Mouse (Mus musculus) stomach, postnatal 0 days (tissue): ENCODE measurements around the gene P2rx3. TPM values are rescaled to one million over a fixed set of nuclear protein-coding genes. Genes with fewer than 3 reads are reported as not detected.

Source experiments
- ATAC-seq: fragments of 200-750 bp; cut with Nextera tagmentation; 2 replicates; pipeline ENCODE4 v1.8.0; 2017; ENCODE audit not compliant: low FRiP score, low TSS enrichment
- DNase-seq: peaks from one replicate; pipeline ENCODE4 v3.0.0-alpha.2; 2016; ENCODE audit warnings: low spot score
- H3K27ac ChIP-seq: fragments of 300-500 bp; sonication (generic); replicated peaks from 2 replicates; pipeline ENCODE4 v1.5.1; 2014; ENCODE audit warnings: mild to moderate bottlenecking, control low read depth
- H3K27me3 ChIP-seq: fragments of 300-500 bp; sonication (generic); 2 replicates; pipeline ENCODE4 v1.6.1; 2014; ENCODE audit warnings: low read length; ENCODE audit not compliant: control insufficient read depth, insufficient read depth
- H3K36me3 ChIP-seq: fragments of 300-500 bp; sonication (generic); 2 replicates; pipeline ENCODE4 v1.6.1; 2014; ENCODE audit warnings: low read length, mixed read lengths; ENCODE audit not compliant: control insufficient read depth, insufficient read depth
- H3K4me1 ChIP-seq: fragments of 300-500 bp; sonication (generic); replicated peaks from 2 replicates; pipeline ENCODE4 v1.6.1; 2014; ENCODE audit warnings: antibody characterized with exemption; ENCODE audit not compliant: control insufficient read depth, insufficient read depth
- H3K4me2 ChIP-seq: fragments of 300-500 bp; sonication (generic); replicated peaks from 2 replicates; pipeline ENCODE4 v1.6.1; 2014; ENCODE audit warnings: low read depth, mild to moderate bottlenecking, control low read depth, moderate library complexity
- H3K4me3 ChIP-seq: fragments of 300-500 bp; sonication (generic); 2 replicates; pipeline ENCODE4 v1.5.1; 2014; ENCODE audit warnings: low read depth, low read length, control low read depth
- H3K9ac ChIP-seq: fragments of 300-500 bp; sonication (generic); 2 replicates; pipeline ENCODE4 v1.6.1; 2014; ENCODE audit warnings: mild to moderate bottlenecking, low read length, control low read depth, mixed read lengths
- H3K9me3 ChIP-seq: fragments of 300-500 bp; sonication (generic); 2 replicates; pipeline ENCODE4 v1.6.1; 2016; ENCODE audit warnings: low read length; ENCODE audit not compliant: control insufficient read depth
- CTCF ChIP-seq: IDR thresholded peaks from 2 replicates; pipeline ENCODE4 v1.5.1; 2016; ENCODE audit warnings: antibody characterized with exemption, low read depth, mild to moderate bottlenecking, moderate library complexity
- EP300 ChIP-seq: optimal IDR thresholded peaks from 2 replicates; pipeline ENCODE3; 2016; ENCODE audit warnings: antibody characterized with exemption
- WGBS: fragments of 180-500 bp; shearing (Covaris S2); extraction: QIAGEN DNeasy Blood & Tissue Kit; methylation state at CpG from one replicate; pipeline ENCODE4 v1.1.7; 2014; 5-methylcytosine and 5-hydroxymethylcytosine counted together
- polyA plus RNA-seq: library from polyadenylated mRNA; unstranded; fragments of >200 nt; fragmentation: Nextera tagmentation; extraction: Ambion mirVana; gene quantifications from 2 replicates; pipeline ENCODE4 v1.2.1, GENCODE M21; 2015

The P2rx3 gene
- polyA plus RNA-seq, 1 experiment from 2014 or later, result 0.62 TPM

DNA sequence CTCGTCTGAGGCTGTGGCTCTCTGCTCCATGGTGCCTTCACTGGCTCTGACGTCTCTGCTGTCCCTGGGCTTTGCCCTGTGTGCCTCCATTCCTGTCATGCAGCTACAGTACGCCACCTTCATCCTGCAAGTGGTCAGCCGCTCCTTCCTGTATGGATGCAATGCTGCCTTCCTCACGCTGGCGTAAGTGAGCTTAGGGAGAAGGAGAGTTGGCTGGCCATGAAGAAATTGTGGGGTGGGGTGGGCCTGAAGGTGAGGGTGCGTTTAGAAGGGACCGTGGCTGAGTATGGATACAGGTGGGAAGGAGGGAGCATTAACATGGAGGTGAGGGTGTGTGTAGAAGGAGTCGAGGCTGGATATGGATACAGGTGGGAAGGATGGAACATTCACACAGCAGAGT, 81.8 kb downstream of the P2rx3 start:
- H3K4me1 ChIP-seq, result no peaks in the 10 kb centered on the region
- H3K4me2 ChIP-seq, result no peak overlapping the region
- TF ChIP-seq CTCF (no peak), EP300 (no peak)
- no peak overlapping the region for H3K9ac ChIP-seq
- no peak overlapping the region for H3K27ac ChIP-seq
- H3K27me3 ChIP-seq, result no peaks in the 10 kb centered on the region
- H3K36me3 ChIP-seq, result peaks cover under 1% of the 10 kb centered on the region; the same call in 1 of the 2 replicates
- no peak overlapping the region for H3K4me3 ChIP-seq
- WGBS, result 90% methylated on average over 9 of the region's 9 CpGs
- no peaks in the 10 kb centered on the region for H3K9me3 ChIP-seq
- ATAC-seq (no peak), DNase-seq (no peak)

DNA sequence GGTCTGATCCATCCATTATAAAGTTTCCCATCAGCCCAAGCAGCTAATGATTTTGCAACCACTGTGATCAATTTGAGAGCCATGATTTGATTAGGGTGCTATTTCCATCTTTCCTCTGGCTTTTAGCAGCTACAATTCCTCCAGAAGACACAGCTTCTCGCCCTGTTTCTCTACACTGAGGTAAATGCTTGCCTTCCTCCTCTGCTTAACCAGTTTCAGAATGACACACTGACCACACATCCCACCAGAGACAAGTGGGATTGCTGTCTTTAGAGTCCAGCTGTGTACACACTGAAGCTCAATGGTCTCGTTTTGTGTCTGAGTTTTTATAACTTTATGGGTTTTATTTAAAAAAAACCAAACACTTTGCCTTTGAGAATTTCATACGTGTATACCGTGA, 84.6 kb downstream of the P2rx3 start:
- 67% methylated on average over 4 of the region's 4 CpGs for WGBS
- no peak for DNase-seq
- Histone ChIP-seq H3K4me2 (no peak overlapping the region), H3K36me3 (peaks cover 6% of the 10 kb centered on the region; the same call in 1 of the 2 replicates), H3K9ac (no peak overlapping the region), H3K27me3 (no peaks in the 10 kb centered on the region), H3K4me3 (no peak overlapping the region), H3K27ac (no peak overlapping the region), H3K4me1 (no peaks in the 10 kb centered on the region), H3K9me3 (no peaks in the 10 kb centered on the region)
- TF ChIP-seq CTCF (no peak), EP300 (no peak)
- no peak for ATAC-seq

DNA sequence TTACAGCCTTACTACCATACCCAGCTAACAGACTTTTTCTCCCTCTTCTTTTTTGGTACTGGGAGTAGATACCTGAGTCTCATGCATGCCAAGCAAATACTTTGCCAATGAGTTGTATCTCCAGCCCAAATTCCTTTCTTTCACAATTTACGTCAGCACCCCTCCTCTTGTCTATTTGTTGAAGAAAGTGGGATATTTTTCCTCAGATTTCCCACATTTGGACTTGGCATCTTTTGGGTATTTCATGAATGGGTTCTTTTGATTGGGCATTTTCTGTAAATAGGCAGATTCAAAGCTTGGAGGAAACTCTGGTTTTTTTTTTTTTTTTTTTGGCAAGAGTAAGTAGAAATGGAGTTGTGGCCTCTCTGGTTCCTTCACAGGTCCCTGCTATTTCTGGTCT, 85.0 kb downstream of the P2rx3 start:
- H3K9ac ChIP-seq, result no peak overlapping the region
- 82% methylated on average over 1 of the region's 1 CpGs for WGBS
- no peak for ATAC-seq
- DNase-seq, result no peak
- no peak overlapping the region for H3K4me3 ChIP-seq
- H3K27ac ChIP-seq, result no peak overlapping the region
- H3K9me3 ChIP-seq, result no peaks in the 10 kb centered on the region
- TF ChIP-seq CTCF, result no peak
- TF ChIP-seq EP300, result no peak
- no peaks in the 10 kb centered on the region for H3K4me1 ChIP-seq
- H3K36me3 ChIP-seq, result peaks cover 6% of the 10 kb centered on the region; the same call in 1 of the 2 replicates
- no peak overlapping the region for H3K4me2 ChIP-seq
- H3K27me3 ChIP-seq, result no peaks in the 10 kb centered on the region

DNA sequence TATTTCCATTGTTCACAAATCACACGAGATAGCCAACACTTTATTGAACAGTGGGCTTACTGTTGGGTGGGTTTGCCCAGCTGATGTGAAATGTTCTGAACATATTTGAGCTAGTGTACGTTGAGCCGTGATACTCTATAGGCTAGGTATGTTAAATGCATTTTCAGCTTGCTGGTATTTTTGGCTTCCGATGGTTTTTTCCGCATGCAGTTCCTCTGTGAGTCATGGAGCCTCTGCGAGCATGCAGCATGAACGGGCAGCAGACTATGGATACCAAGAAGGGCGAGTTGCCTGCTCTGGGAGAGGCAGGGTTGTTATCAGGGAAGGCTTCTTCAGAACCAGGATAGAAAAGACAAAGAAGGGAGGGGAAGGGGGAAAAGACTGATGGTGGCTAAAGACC, 86.2 kb downstream of the P2rx3 start:
- H3K36me3 ChIP-seq, result peaks cover 6% of the 10 kb centered on the region; the same call in 1 of the 2 replicates
- no peak for ATAC-seq
- no peak for DNase-seq

DNA sequence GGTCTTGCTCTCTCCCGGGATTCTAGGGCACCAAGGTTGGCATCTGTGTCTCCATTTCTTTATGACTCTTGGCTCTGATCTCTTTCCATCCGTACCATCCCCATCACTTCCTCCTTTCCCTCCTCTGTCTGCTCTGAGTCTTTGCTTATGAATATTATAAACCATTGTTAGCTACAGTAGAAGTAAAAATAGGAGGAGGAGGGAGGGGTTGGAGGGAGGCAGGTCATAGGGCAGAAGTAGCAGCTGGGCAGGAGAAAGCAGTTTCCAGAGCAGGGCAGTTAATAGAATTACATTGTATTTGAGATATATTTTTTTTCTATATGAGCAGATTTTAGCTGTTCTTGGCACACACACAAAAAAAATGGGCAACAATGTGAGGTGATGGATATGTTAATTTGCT, 88.5 kb downstream of the P2rx3 start:
- DNase-seq, result no peak
- Histone ChIP-seq H3K36me3 (peaks cover 6% of the 10 kb centered on the region; the same call in 1 of the 2 replicates), H3K4me1 (no peaks in the 10 kb centered on the region), H3K4me2 (no peak overlapping the region), H3K9me3 (no peaks in the 10 kb centered on the region), H3K9ac (no peak overlapping the region), H3K27me3 (no peaks in the 10 kb centered on the region), H3K27ac (no peak overlapping the region), H3K4me3 (no peak overlapping the region)
- TF ChIP-seq CTCF (no peak), EP300 (no peak)
- no peak for ATAC-seq
- WGBS, result 68% methylated on average over 2 of the region's 2 CpGs

More for the DNA sequence above, 86.2 kb downstream of the P2rx3 start:
- H3K27ac ChIP-seq, result no peak overlapping the region
- no peaks in the 10 kb centered on the region for H3K27me3 ChIP-seq
- no peaks in the 10 kb centered on the region for H3K9me3 ChIP-seq
- 88% methylated on average over 8 of the region's 8 CpGs for WGBS
- no peak for TF ChIP-seq CTCF
- TF ChIP-seq EP300, result no peak
- H3K4me1 ChIP-seq, result no peaks in the 10 kb centered on the region
- no peak overlapping the region for H3K4me2 ChIP-seq
- no peak overlapping the region for H3K4me3 ChIP-seq
- no peak overlapping the region for H3K9ac ChIP-seq

Other genes starting within 250 kb of the P2rx3 start
- 27.6 and 28.6 TPM in 2 replicates for gene Ube2l6, start 238.6 kb downstream of the P2rx3 start, polyA plus RNA-seq
- 0.05 TPM in 1 of 2 replicates, not detected in the other for gene Smtnl1, start 214.8 kb downstream of the P2rx3 start, polyA plus RNA-seq
- 37.7 and 42.3 TPM in 2 replicates for gene Timm10, start 210.5 kb downstream of the P2rx3 start, polyA plus RNA-seq
- gene Slc43a1, start 198.6 kb downstream of the P2rx3 start, polyA plus RNA-seq, result 5.1 and 5.4 TPM in 2 replicates
- gene Rtn4rl2, start 150.8 kb downstream of the P2rx3 start, polyA plus RNA-seq, result 0.41 and 0.53 TPM in 2 replicates
- 14.3 and 16.5 TPM in 2 replicates for gene Slc43a3, start 100.9 kb downstream of the P2rx3 start, polyA plus RNA-seq
- gene Prg2, start 57.0 kb downstream of the P2rx3 start, polyA plus RNA-seq, result 0.16 TPM in 1 of 2 replicates, not detected in the other
- gene Prg3, start 49.2 kb downstream of the P2rx3 start, polyA plus RNA-seq, result not detected in 2 replicates
- gene Ssrp1, start 228 bp downstream of the P2rx3 start, polyA plus RNA-seq, result 84.8 and 90.0 TPM in 2 replicates
- gene Tnks1bp1, start 10.6 kb upstream of the P2rx3 start, polyA plus RNA-seq, result 32.9 and 34.0 TPM in 2 replicates
- 25.1 and 28.0 TPM in 2 replicates for gene Aplnr, start 98.8 kb upstream of the P2rx3 start, polyA plus RNA-seq
- 1.1 and 1.2 TPM in 2 replicates for gene Lrrc55, start 159.7 kb upstream of the P2rx3 start, polyA plus RNA-seq